Mouse (Mus musculus) olfactory bulb, adult 2 months (tissue): ENCODE results near the gene Mrps35. TPM values are rescaled to one million over a fixed set of nuclear protein-coding genes. Genes with fewer than 3 reads are reported as not detected.

ENCODE experiments used
- H3K27ac ChIP-seq: fragments of 200-500 bp; 2 replicates; pipeline ENCODE4 v1.5.1; 2012; ENCODE audit warnings: low read depth, low read length; ENCODE audit not compliant: insufficient read depth
- H3K4me1 ChIP-seq: fragments of 200-500 bp; 2 replicates; pipeline ENCODE4 v1.6.1; 2012; ENCODE audit warnings: low read length; ENCODE audit not compliant: control insufficient read depth, insufficient read depth
- H3K4me3 ChIP-seq: fragments of 200-500 bp; 2 replicates; pipeline ENCODE4 v1.5.1; 2012; ENCODE audit warnings: mild to moderate bottlenecking, low read depth, low read length, moderate library complexity; ENCODE audit not compliant: insufficient read depth
- CTCF ChIP-seq: fragments of 200-500 bp; IDR thresholded peaks from 2 replicates; pipeline ENCODE4 v1.5.1; 2012; ENCODE audit warnings: low read depth, mild to moderate bottlenecking, low read length, moderate library complexity; ENCODE audit not compliant: insufficient read depth
- POLR2A ChIP-seq: fragments of 200-500 bp; IDR thresholded peaks from 2 replicates; pipeline ENCODE4 v1.6.1; 2012; ENCODE audit warnings: mild to moderate bottlenecking, low read depth, low read length, moderate library complexity; ENCODE audit not compliant: insufficient read depth
- WGBS: fragments of 180-500 bp; shearing (Covaris S2); methylation state at CpG from one replicate; pipeline ENCODE4 v1.1.7; 2018; 5-methylcytosine and 5-hydroxymethylcytosine counted together
- polyA plus RNA-seq: library from polyadenylated mRNA; stranded (reverse); fragments of >200 nt; gene quantifications from 2 replicates; pipeline ENCODE4 v1.2.4, GENCODE M21; 2012; ENCODE audit warnings: low replicate concordance; ENCODE audit not compliant: missing spikeins, insufficient read depth, insufficient read length

Mrps35 gene
- polyA plus RNA-seq, 1 experiment = not detected

DNA sequence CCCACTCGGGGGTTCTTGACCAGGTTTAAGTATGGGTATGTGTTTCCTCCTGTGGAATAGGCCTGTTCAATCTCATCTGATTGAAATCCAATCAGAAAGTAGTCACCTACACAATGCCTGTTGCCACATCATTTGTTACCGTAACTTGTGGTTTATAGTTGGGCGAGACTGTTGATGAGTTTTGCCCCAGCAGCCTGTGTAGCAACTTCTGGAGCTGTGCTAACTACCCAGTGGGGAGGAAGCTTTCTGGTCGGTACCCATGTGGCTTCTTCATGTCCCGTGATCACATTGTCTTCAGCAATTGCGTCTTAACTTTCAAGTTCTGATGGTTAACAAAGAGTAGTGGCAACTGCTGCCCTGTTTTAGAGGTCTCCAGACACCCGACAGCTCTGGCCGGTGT is 9.1 kb downstream of the Mrps35 start:
- WGBS = 93% methylated on average over 8 of the region's 8 CpGs
- Histone ChIP-seq H3K27ac (no peak overlapping the region), H3K4me3 (no peak overlapping the region), H3K4me1 (peaks cover 17% of the 10 kb centered on the region)
- no peak for TF ChIP-seq POLR2A
- TF ChIP-seq CTCF = no peak

DNA sequence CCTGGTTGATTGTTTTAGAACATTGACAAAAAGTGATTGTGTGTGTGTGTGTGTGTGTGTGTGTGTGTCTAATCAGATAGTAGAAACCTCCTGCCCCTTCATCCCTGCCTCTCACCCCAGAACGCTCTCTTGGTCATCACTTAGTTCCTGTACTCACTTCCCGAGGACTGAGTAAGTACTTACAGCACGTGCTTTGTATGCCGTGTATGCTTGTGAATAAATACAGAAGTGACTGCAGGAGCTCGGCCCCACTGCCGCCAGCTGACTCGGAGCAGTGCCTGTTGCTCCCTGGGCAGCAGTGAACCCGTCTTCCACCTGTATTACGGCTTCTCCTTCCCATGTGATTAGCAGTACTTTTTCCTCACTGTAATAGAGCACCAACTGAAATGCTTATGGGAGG is 9.9 kb downstream of the Mrps35 start:
- Histone ChIP-seq H3K4me3 (no peak overlapping the region), H3K4me1 (peaks cover 17% of the 10 kb centered on the region), H3K27ac (no peak overlapping the region)
- TF ChIP-seq CTCF (no peak), POLR2A (no peak)
- 87% methylated on average over 9 of the region's 9 CpGs for WGBS

GRCm38 (mm10) chr6:147053785-147054646 is 11.5 kb downstream of the Mrps35 start:
- TF ChIP-seq CTCF (no peak), POLR2A (no peak)
- peak overlapping the region; percentile 68 for H3K27ac ChIP-seq
- WGBS = 33% methylated on average over 19 of the region's 19 CpGs
- no peak overlapping the region for H3K4me3 ChIP-seq
- peaks cover 17% of the 10 kb centered on the region for H3K4me1 ChIP-seq

DNA sequence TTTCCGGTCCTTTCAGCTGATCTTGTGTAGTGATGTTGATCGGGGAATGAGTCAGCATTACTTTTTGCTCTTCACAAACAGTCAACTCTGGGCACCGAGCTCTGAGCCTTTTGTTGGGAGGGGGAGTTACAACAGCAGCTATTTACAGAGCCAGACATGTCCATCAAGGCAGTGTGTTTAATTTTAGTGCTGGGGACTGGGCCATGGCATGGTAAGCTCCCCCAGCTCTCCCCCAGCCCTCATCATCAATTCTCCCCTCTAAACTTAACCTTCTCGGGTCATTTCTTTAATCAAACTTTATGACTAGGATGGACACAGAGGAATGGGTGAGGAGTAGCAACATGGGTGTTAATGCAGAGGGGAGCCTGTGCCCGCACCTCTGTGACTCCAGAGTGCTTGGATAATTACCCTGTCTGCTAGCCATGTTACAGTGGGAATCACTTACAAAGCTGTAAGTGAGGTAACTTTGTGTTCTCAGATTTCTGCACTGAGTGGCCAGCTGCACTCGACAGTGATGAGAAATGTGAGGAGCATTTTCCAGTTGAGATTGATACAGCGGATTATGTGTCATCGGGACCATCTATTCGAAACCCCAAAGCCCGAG is 12.9 kb downstream of the Mrps35 start:
- Histone ChIP-seq H3K4me3 (no peak overlapping the region), H3K27ac (no peak overlapping the region), H3K4me1 (peaks cover 17% of the 10 kb centered on the region)
- TF ChIP-seq POLR2A = no peak
- WGBS = 75% methylated on average over 10 of the region's 10 CpGs

DNA sequence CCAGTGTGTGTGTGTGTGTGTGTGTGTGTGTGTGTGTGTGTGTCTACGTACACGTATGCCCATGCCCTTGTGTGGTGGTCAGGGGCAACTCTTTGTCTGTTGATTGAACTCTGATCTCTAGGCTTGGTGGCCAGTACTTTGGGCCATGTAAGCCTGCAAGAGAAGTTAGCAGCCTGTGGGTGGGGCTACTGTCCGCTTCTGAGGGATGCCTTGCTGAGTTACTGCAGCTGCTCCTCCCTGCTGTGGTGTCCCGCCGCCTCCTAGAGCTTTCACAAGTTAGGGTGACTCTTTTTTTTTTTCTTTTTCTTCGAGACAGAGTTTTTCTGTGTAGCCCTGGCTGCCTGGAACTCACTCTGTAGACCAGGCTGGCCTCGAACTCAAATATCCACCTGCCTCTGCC is 16.8 kb downstream of the Mrps35 start:
- Histone ChIP-seq H3K4me1 (peaks cover 13% of the 10 kb centered on the region), H3K4me3 (no peak overlapping the region), H3K27ac (no peak overlapping the region)
- TF ChIP-seq POLR2A (no peak), CTCF (no peak)
- WGBS = 83% methylated on average over 7 of the region's 7 CpGs

GRCm38 (mm10) chr6:147061630-147062029 is 19.1 kb downstream of the Mrps35 start:
- Histone ChIP-seq H3K27ac (no peak overlapping the region), H3K4me1 (0 out of 2 replicates have a peak, but pooled peaks cover 3% of the 10 kb centered on the region), H3K4me3 (no peak overlapping the region)
- no peak for TF ChIP-seq CTCF
- TF ChIP-seq POLR2A = no peak
- 68% methylated on average over 9 of the region's 9 CpGs for WGBS

GRCm38 (mm10) chr6:147062034-147062433 is 19.5 kb downstream of the Mrps35 start:
- WGBS = 48% methylated on average over 7 of the region's 7 CpGs
- Histone ChIP-seq H3K27ac (no peak overlapping the region), H3K4me1 (0 out of 2 replicates have a peak, but pooled peaks cover 3% of the 10 kb centered on the region), H3K4me3 (no peak overlapping the region)
- TF ChIP-seq CTCF = no peak
- no peak for TF ChIP-seq POLR2A

DNA sequence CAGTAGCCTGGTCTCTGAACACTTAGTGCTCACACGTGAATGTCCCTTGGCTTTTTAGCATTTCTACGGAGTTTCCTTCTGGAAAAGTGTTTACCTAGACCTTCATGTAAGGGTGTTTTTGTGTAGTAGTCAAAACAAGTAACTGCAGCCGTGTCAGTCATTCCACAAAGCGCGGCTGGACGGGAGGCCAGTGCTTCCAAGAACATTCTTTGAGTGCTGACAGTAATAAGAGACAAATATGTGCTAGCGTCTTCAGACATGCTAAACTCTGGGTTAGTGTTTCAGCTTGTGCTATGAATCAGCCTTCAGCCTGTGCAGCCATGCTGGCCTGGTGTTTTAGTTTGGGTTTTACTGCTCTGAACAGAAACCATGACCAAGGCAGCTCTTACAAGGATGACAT is 20.1 kb downstream of the Mrps35 start:
- TF ChIP-seq POLR2A (no peak), CTCF (no peak)
- H3K4me1 ChIP-seq = 0 out of 2 replicates have a peak, but pooled peaks cover 3% of the 10 kb centered on the region
- H3K4me3 ChIP-seq = no peak overlapping the region
- 84% methylated on average over 7 of the region's 7 CpGs for WGBS
- H3K27ac ChIP-seq = no peak overlapping the region

DNA sequence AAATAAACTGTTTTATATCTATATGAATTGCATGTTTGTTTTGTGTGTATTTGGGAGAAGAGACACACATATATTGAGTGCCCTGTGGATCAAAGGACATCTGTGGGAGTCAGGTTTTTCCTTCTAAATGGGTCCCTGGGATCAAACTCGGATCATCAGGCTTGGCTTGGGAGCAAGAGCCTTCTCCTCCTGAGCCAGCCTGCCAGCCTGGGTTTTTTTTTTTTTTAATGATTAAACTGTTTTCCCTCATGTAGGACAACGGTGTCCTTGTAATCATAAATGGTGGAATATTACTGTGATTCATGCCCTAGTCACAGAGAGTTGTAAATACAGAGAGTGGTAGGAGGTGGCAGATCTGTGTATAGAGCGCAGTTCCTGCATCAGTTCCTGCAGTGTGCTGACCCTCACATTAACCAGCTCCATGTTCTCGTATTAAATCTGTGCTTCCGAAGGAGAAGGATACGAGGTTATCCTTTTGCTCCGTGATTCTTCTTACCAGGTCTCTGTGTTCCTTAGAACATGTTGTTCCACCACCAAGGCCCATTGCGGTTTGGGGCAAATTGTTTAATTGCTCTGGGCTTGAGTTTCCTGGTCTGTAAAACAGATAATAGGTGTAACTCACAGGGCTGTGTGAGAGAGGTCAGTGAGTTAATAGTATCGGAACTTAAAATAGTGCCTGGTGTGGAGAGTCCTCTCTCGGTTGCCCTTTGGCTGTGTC is 21.8 kb downstream of the Mrps35 start:
- 0 out of 2 replicates have a peak, but pooled peaks cover 3% of the 10 kb centered on the region for H3K4me1 ChIP-seq
- H3K27ac ChIP-seq = no peak overlapping the region
- no peak overlapping the region for H3K4me3 ChIP-seq
- 95% methylated on average over 10 of the region's 10 CpGs for WGBS
- no peak for TF ChIP-seq CTCF
- TF ChIP-seq POLR2A = no peak
